In the genomic region with DNA sequence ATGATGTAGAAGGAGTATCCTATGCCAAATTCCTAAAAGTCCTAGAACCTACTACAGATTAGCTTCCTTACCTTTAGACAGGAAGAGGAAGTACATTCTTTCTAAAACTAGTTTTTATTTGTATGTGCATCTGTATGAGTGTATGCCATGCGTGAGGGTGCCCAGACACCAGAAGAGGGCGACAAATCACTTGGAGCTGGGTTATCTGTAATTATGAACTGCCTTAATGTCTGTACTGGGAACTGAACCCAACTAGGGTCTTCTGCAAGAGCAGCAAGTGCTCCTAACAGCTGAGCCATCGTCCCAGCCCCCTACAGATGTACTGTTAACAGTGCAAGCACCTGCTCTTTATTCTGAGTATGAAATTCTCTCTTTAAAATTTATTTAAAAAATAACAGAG, we compare ENCODE assay signal across 21 mouse cellular contexts. TPM values are rescaled to one million over a fixed set of nuclear protein-coding genes. Genes with fewer than 3 reads are reported as not detected.
"Had no signal": no experiment of that assay in that cellular context is flagged by ENCODE, and none has a peak within 500 bp of the region (broad histone marks: within the 10 kb centered on the region; RNA-seq: fewer than 3 reads in every experiment).

No protein-coding gene starts in this region.

- DNase-seq: kidney, adult 8-10 months; kidney, postnatal 4 days; lung, postnatal 14 days; right cerebral cortex, postnatal 4 days; thymus, postnatal 4 days had no signal

- H3K4me2 ChIP-seq: liver, embryonic 11.5 days; lung, embryonic 15.5 days; midbrain, embryonic 12.5 days; neural tube, embryonic 15.5 days had no signal

- H3K27ac ChIP-seq: left cerebral cortex, adult 2 months; limb, embryonic 10.5 days; lung, embryonic 15.5 days; midbrain, embryonic 12.5 days; neural tube, embryonic 15.5 days had no signal

- H3K4me3 ChIP-seq: left cerebral cortex, adult 2 months; limb, embryonic 10.5 days; lung, embryonic 15.5 days; midbrain, embryonic 12.5 days; myocyte; neural tube, embryonic 15.5 days had no signal

- H3K9me3 ChIP-seq: limb, embryonic 10.5 days; lung, embryonic 15.5 days; midbrain, embryonic 12.5 days; neural tube, embryonic 15.5 days had no signal

- H3K4me1 ChIP-seq: limb, embryonic 10.5 days; lung, embryonic 15.5 days; neural tube, embryonic 15.5 days had no signal

- H3K9ac ChIP-seq: lung, embryonic 15.5 days; midbrain, embryonic 12.5 days; neural tube, embryonic 15.5 days had no signal

- H3K27me3 ChIP-seq: lung, embryonic 15.5 days; midbrain, embryonic 12.5 days; neural tube, embryonic 15.5 days had no signal

RNA-seq across cellular contexts. Expression of a gene that starts 53.4 kb away (rescaled TPM):
- total RNA-seq: layer of hippocampus, adult 8-10 months; layer of hippocampus, postnatal 14 days; left cerebral cortex, adult 2 months; left cerebral cortex, postnatal 14 days; megakaryocyte-erythroid progenitor cell, adult 5-6 weeks had no signal
- polyA plus RNA-seq: limb, embryonic 14.5 days; liver, embryonic 16.5 days; lung, embryonic 15.5 days; midbrain, embryonic 12.5 days; neural tube, embryonic 11.5 days; spleen, adult 2 months; stomach, embryonic 16.5 days had no signal
